Mouse (Mus musculus) small intestine, adult 2 months (tissue): ENCODE measurements around the gene Dlg2. TPM values are rescaled to one million over a fixed set of nuclear protein-coding genes. Genes with fewer than 3 reads are reported as not detected.

Experiments
- H3K27ac ChIP-seq: fragments of 200-500 bp; 2 replicates; pipeline ENCODE4 v1.5.1; 2012; ENCODE audit warnings: low read depth, low read length, control low read depth, inconsistent platforms; ENCODE audit not compliant: insufficient read depth
- H3K27me3 ChIP-seq: fragments of 200-500 bp; 2 replicates; pipeline ENCODE4 v1.6.1; 2012; ENCODE audit warnings: mild to moderate bottlenecking, moderate library complexity, low read length, inconsistent platforms; ENCODE audit not compliant: control insufficient read depth, insufficient read depth
- H3K36me3 ChIP-seq: fragments of 200-500 bp; 2 replicates; pipeline ENCODE4 v1.6.1; 2012; ENCODE audit warnings: mild to moderate bottlenecking, low read length, control low read depth, inconsistent platforms; ENCODE audit not compliant: control insufficient read depth, insufficient read depth
- H3K4me1 ChIP-seq: fragments of 200-500 bp; 2 replicates; pipeline ENCODE4 v1.6.1; 2012; ENCODE audit warnings: low read length, inconsistent platforms, mixed read lengths; ENCODE audit not compliant: control insufficient read depth, insufficient read depth, insufficient read length
- H3K4me3 ChIP-seq: fragments of 200-500 bp; 2 replicates; pipeline ENCODE4 v1.5.1; 2012; ENCODE audit warnings: low read depth, mild to moderate bottlenecking, control low read depth, inconsistent platforms, low read length, moderate library complexity
- CTCF ChIP-seq: fragments of 200-500 bp; IDR thresholded peaks from 2 replicates; pipeline ENCODE4 v1.5.1; 2012; ENCODE audit warnings: low read depth, mild to moderate bottlenecking, control low read depth, inconsistent platforms, low read length, moderate library complexity, mixed read lengths; ENCODE audit not compliant: insufficient replicate concordance, insufficient read length; ENCODE audit errors: extremely low read depth
- POLR2A ChIP-seq: fragments of 200-500 bp; IDR thresholded peaks from 2 replicates; pipeline ENCODE4 v1.6.1; 2012; ENCODE audit warnings: low read depth, mild to moderate bottlenecking, control low read depth, inconsistent platforms, low read length, moderate library complexity
- WGBS: fragments of 180-500 bp; shearing (Covaris S2); methylation state at CpG from one replicate; pipeline ENCODE4 v1.1.7; 2018; 5-methylcytosine and 5-hydroxymethylcytosine counted together
- polyA plus RNA-seq: library from polyadenylated mRNA; depleted of rRNA; stranded (reverse); fragments of >200 nt; gene quantifications from 2 replicates; pipeline ENCODE4 v1.2.3, GENCODE M21; 2012

Dlg2 gene
- polyA plus RNA-seq, 1 experiment = 0.38 TPM

DNA sequence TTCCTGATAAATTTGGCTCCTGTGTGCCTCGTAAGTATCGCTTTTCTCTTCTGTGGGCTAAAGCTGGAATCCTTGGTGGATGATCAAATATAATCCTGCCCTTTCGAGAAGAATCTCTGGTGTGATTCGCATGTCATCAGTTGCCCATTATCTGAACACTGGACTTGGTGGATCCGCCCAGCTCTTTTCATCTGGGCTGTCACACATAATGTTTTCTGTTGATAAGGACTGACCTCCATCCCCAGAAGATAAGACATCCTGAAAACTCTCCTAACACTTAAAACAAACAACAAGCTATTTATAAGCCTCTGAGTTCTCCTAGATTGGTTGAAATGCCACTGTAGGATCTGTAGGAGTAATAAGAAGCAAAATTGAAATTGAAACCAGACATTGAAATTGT is 1952.2 kb downstream of the Dlg2 start:
- Histone ChIP-seq H3K27me3 (no peaks in the 10 kb centered on the region), H3K36me3 (no peaks in the 10 kb centered on the region), H3K4me3 (no peak overlapping the region), H3K27ac (no peak overlapping the region), H3K4me1 (no peaks in the 10 kb centered on the region)
- no peak for TF ChIP-seq CTCF
- TF ChIP-seq POLR2A = no peak
- WGBS = 48% methylated on average over 5 of the region's 5 CpGs

DNA sequence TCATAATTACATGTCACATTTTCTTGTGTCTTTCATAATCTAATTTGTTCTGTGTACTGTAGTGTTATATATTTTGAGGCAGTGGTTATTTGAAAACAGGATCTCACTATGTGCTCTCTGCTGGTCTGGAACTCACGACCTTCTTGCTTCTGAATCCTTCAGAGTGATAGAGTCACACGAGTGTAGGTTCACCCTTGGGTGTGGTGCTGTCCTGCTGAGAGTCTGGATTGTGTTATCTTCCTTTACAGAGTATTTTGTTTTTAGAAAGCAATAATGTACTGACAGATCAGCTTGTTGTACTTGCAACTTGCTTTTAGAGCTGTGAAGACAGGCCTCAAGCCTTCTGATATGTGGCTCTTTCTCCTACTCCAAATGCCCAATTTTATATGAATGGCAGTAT is 1953.8 kb downstream of the Dlg2 start:
- WGBS = 49% methylated on average over 2 of the region's 2 CpGs
- H3K27me3 ChIP-seq = no peaks in the 10 kb centered on the region
- H3K4me3 ChIP-seq = no peak overlapping the region
- TF ChIP-seq CTCF = no peak
- TF ChIP-seq POLR2A = no peak
- H3K4me1 ChIP-seq = no peaks in the 10 kb centered on the region
- H3K27ac ChIP-seq = no peak overlapping the region
- H3K36me3 ChIP-seq = no peaks in the 10 kb centered on the region

- WGBS = 93% methylated on average over 2 of the region's 2 CpGs
- Histone ChIP-seq H3K27ac (no peak overlapping the region), H3K27me3 (no peaks in the 10 kb centered on the region), H3K4me3 (no peak overlapping the region), H3K36me3 (no peaks in the 10 kb centered on the region), H3K4me1 (no peaks in the 10 kb centered on the region)
- TF ChIP-seq CTCF (no peak), POLR2A (no peak)
Observed at GRCm38 (mm10) chr7:92437168-92437567, 1960.7 kb downstream of the Dlg2 start.

DNA sequence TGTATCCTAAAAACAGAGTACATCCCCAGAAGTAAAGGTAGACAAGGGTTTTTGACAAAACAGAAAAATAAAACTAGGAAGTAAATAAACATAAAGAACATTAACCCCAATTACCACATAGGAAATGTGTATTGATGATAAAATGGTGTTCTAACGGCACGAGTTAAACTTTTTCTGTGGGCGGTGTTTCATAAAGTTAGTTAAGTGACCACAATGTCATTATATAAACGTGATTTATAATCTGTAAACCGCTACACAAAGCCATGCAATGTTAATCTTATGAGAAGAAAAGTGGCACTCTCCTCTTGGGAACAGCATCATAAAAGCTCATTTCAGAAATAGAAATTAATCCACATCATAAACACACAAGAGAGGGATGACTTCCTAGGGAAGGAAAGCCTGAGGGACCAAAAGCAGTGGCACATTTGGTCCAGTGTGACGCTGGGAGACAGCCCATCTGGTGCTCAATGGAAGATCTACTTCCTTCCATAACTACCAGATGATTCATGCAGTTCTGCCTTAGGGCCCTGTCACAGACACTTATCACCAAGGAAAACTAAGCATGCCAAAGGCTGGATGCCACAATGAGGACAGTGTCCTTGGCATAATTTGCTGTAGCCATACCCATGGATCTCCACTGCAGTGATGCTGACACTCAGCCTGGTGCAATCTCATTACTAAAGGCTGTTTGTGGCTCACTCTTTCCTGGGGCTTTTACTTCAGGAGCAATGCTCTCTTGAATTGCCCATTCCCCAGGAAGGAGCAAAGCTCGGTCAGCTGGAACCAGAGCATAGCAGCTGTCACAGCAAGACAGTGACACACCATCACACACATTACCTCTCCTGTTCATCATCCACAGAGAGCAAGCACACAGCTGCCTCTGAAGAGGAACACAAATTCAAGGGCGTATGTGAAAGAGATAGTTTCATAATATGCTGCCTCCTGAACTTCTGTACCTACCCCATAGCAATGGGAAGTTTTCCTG is 1963.3 kb downstream of the Dlg2 start:
- Histone ChIP-seq H3K4me3 (no peak overlapping the region), H3K36me3 (no peaks in the 10 kb centered on the region), H3K27ac (no peak overlapping the region), H3K4me1 (no peaks in the 10 kb centered on the region), H3K27me3 (no peaks in the 10 kb centered on the region)
- TF ChIP-seq POLR2A (no peak), CTCF (no peak)
- 76% methylated on average over 8 of the region's 8 CpGs for WGBS

DNA sequence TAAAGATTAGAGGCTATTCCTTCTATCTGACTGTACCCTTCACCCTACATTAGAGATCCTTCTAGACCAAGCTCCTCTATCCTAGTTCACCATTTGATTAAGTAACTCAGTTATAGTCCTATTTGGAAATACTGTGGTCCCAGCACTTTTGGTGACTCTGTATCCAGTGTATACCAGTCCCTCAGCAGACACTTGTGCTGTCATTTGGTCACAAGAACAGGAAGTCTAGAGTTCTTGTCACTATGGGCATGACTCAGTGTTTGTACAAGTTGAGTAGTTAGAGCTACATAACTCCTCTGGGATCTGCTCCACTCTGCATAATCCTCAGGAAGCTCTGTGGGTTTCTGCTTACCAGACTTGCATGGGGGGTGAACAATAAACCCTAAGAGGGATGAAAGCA is 1965.1 kb downstream of the Dlg2 start:
- TF ChIP-seq POLR2A = no peak
- TF ChIP-seq CTCF = no peak
- Histone ChIP-seq H3K4me3 (no peak overlapping the region), H3K27me3 (no peaks in the 10 kb centered on the region), H3K27ac (no peak overlapping the region), H3K36me3 (no peaks in the 10 kb centered on the region), H3K4me1 (no peaks in the 10 kb centered on the region)

DNA sequence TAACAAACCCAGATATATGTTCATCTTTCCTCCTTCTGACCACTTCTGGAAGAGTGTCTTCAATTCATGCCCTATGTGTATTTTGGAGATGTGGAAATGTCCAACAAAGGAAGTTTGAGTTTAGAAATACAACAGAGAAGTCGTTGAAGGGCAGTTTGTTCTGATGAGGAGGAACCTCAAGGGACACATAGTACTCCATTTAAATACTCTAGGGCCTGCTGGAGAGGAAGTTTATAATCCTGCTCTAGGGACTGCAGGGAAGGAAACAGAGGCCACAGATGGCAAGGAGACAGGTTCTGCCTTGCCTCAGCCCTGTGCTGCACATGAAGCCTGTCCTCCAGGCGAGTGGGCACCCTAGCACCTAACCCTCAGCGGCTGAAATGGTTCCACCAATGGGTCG is 1965.6 kb downstream of the Dlg2 start:
- no peaks in the 10 kb centered on the region for H3K36me3 ChIP-seq
- no peaks in the 10 kb centered on the region for H3K4me1 ChIP-seq
- TF ChIP-seq CTCF = no peak
- no peak for TF ChIP-seq POLR2A
- no peak overlapping the region for H3K27ac ChIP-seq
- WGBS = 69% methylated on average over 4 of the region's 4 CpGs
- no peaks in the 10 kb centered on the region for H3K27me3 ChIP-seq
- H3K4me3 ChIP-seq = no peak overlapping the region

DNA sequence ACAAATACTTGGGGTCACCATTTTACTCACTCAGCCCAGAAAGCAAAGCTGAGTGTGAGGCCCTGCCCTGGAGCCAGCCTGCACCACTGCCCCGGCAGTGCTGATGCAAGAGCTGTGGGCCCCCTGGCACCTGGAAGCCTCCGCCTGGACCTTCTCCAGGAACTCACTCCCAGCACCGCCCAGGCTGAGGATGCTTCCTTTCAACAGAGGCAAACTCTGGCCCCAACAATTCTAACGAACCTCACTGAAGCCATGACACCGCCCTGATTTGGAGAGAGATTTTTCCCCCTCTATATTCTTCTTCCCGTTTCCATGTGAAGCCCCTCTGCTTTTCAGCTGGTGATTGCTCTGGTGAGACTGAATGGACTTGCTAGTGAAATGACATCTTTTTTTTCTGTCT is 1971.5 kb downstream of the Dlg2 start:
- 64% methylated on average over 6 of the region's 6 CpGs for WGBS
- H3K36me3 ChIP-seq = no peaks in the 10 kb centered on the region
- no peak overlapping the region for H3K27ac ChIP-seq
- no peaks in the 10 kb centered on the region for H3K4me1 ChIP-seq
- TF ChIP-seq CTCF (no peak), POLR2A (no peak)
- no peaks in the 10 kb centered on the region for H3K27me3 ChIP-seq
- no peak overlapping the region for H3K4me3 ChIP-seq
